Mouse (Mus musculus): Measurements from ENCODE around the gene Exoc6b.

GRCm38 (mm10) chr6:84593693-84594092 lies 475.6 kb downstream of the Exoc6b start, which contains the start of gene Cyp26b1:
- TF ChIP-seq CTCF (IDR thresholded peaks at IDR 0.05; ENCODE audit: insufficient read depth, low read depth, low read length) (no peak), POLR2A (IDR thresholded peaks at IDR 0.05; ENCODE audit: insufficient read depth, low read depth, low read length) (no peak)

Data from olfactory bulb, adult 2 months (tissue).